Mouse (Mus musculus) forelimb bud, embryonic 11.5 days (tissue): ENCODE measurements around the gene Mxra8.

Experiments
- DNase-seq: peaks from one replicate; pipeline ENCODE4 v3.0.0-alpha.2; 2012; ENCODE audit warnings: low read depth, low spot score

Mxra8 gene

DNA sequence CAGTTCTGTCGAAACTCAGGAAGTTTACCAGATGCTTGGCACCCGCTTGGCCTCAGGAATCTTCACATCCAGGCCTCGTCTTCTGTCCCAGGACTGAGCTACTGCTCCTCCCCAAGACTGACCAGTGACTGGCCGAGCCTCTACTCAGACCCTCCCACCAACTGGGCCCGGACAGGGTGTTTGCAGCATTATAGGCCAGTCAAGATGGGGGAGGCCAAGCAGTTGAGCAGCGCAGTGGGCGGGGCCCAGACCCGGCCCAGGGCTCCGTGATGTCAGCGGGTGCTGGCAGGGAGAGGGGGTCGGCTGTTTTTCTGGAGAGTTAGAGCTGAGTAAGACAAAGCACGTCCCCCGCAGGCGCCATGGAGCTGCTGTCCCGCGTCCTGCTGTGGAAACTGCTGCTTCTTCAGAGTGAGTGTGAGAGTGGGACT lies at the start of gene Mxra8:
Gene Mxra8, plus strand, starts transcription at position 198 of the 428 bp plus-strand sequence.
- peak; percentile 75 for DNase-seq

DNA sequence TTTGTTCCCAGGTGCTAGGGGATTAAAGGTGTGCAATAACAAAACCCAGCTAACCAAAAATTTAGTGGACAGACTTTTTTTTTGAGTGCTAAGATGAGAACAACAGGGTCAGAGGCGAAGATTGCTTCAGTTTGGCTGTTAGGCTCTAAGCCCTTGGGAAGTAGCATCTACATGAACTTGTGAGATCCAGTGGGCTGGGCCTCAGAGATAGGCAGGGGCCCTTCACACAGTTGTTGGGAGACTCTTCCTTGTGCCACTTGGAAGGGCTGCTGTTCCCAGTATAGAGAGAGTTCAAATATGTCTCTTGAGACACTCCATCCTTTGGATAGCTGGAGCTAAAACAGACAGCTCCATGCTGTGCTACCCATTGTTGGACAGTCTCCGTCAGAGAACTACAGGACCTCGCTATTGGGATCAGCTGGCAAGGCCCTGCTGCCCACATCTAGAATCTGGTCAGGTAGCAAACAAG lies 49.4 kb upstream of the Mxra8 start, which contains the start of gene Ankrd65:
Gene Ankrd65, plus strand, starts transcription at position 419 of the 469 bp plus-strand sequence.
- no peak for DNase-seq

DNA sequence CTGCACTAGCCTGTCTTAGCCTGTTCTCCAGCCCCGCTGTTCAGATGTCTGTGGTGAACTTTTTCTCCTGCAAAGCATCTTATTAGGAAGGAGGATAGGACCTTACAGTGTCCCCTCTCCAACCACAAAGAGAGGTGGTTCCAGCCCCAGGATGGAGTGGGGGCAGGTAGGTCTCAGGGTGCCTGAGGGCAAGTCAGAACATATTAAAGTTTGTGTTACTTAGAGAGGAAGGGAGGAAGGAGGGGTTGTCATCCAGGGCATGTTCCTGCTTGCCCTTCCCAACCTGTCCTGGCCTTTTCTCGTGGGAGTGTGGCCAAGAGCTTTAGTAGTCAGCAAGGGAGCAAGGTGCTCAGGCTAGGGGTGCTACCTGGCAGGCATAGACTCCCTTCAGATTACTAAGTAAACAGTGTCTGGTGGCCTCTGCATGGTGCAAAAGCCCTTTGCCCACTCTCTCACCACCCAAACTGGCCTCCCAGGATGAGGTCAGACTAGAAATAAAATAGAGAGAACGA lies 48.8 kb upstream of the Mxra8 start:
- DNase-seq = no peak

DNA sequence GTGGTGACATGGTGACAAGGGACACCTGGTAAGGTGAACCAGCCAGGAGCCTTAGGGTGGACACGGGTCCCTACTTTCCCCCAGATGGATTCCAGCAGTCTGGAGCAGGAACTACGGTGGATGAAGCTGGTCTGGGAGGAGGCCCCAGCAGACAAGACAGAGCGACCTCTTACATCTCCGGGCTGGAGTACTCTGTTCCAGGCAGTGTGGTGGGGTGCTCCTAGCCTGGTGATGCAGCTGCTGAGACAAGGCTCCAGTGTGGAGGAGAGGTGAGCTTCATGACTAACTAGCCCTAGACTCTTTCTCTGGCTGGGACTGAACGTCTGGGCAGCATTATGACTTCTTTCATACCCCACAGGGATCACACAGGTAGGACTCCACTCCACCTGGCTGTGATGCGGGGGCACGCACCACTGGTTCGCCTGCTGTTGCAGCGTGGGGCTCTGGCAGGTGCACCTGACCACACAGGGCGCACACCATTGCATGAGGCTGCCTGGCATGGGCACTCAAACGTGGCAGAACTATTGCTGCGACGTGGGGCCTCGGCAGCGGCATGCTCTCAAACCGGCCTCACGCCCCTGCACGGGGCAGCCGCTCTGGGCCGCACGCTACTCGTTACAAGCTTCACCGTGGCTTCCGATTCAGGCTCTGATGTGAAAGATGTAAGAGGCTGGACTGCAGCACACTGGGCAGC lies 48.1 kb upstream of the Mxra8 start:
- no peak for DNase-seq

DNA sequence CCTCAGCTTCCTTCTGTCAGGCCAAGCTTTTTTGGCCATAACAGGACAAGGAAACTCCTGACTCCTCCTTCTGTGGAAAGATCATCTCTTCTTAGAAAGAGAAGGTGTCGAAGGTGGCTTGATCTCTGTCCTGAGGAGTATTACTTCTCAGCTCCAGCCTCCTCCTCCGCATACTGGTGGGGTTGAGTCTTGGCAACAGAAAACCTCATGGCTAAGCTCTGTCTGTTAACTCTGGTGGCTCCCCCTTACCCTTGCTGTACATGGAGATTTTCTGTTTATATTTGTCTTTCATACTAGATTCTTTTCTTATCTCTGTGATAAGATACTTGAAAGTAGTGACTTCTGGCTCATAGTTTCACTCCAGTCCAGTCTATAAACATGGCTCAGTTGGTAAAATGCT lies 45.8 kb upstream of the Mxra8 start:
- DNase-seq = no peak

DNA sequence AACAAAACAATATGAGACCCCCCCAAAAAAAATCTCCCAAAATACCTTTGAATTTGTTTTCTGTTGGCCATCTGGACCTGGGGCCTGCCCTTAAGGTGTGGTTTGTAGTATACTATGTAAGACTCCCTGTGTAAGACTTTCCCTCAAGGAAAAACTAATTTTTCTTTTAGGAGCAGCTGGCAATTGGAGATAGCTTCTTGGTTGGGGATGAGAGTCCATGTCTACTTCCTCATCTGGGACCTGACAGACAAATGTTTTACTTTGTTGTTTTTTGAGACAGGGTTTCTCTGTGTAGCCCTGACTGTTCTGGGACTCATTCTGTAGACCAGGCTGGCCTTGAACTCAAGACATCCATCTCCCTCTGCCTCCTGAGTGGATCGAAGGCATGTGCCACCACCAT lies 37.4 kb upstream of the Mxra8 start:
- no peak for DNase-seq

DNA sequence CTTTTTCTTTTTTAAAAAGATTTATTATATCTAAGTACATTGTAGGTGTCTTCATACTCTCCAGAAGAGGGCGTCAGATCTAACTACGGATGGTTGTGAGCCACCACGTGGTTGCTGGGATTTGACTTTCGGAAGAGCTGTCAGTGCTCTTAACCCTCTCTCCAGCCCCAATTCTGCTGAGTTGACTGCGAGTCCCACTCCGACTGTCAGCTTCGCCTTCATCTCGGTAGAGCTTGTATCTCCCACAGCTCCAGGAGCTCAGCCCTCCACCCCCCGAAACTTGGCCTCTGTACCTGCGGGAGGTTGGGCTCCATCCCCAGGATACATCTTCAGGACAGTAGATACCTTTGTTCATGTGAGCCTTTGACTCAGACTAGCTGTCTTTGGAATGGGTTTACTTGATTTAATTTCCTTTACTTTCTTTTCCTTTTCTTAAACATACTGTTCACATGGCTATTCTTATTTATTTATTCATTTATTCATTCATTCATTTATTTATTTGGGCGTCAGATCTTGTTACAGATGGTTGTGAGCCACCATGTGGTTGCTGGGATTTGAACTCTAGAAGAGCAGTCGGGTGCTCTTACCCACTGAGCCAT lies 36.6 kb upstream of the Mxra8 start, which contains the start of gene Mrpl20:
Gene Mrpl20, plus strand, starts transcription at position 138 of the 599 bp plus-strand sequence.
- DNase-seq = no peak

DNA sequence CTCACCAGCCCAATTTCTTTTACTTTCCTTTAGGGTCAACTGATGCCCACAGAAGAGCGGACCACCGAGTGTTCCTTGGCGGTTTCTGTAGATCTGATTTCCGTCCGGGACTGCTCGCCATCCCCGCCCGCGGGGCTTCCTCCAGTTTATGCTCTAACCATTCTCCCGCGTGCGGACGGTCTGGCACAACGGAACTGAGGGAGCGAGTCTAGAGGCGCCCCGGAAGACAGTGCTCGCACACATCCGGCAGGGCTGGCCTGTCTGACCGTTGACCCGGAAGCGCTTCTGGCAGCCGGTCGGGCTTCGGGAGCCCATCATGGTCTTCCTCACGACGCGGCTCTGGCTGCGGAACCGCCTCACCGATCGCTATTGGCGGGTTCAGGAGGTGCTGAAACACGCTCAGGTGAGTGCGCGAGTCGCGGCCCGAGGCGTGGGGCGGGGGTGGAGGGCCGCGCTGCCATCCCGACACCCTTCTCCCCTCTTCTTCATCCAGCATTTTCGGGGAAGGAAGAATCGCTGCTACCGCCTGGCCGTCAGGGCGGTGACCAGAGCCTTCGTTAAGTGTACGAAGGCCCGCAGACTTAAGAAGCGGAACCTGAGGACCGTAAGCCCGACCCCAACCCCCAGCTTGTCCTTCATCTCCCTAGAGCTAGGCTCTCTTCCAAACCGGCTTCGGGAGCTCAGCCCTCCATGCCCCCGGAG lies 36.0 kb upstream of the Mxra8 start:
- peak; percentile 95 for DNase-seq

DNA sequence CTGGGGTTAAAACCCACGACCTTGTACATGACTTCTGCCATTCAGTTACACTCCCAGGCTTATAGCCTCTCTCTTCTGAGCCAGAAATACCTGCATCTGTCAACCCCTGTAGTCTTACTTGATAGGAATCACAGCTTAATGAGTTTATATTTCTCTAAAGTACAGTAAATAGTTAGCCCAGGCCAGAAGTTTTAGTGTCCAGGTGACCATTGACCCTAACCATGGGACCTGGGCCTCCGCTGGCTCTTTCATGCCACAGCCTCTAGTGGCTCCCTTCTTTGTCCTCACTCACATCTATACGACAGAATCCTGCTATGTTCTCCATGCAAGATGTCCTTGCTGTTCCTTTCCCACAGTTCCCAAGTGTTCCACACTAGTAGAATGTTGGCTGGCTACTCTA lies 31.6 kb upstream of the Mxra8 start:
- DNase-seq = no peak

DNA sequence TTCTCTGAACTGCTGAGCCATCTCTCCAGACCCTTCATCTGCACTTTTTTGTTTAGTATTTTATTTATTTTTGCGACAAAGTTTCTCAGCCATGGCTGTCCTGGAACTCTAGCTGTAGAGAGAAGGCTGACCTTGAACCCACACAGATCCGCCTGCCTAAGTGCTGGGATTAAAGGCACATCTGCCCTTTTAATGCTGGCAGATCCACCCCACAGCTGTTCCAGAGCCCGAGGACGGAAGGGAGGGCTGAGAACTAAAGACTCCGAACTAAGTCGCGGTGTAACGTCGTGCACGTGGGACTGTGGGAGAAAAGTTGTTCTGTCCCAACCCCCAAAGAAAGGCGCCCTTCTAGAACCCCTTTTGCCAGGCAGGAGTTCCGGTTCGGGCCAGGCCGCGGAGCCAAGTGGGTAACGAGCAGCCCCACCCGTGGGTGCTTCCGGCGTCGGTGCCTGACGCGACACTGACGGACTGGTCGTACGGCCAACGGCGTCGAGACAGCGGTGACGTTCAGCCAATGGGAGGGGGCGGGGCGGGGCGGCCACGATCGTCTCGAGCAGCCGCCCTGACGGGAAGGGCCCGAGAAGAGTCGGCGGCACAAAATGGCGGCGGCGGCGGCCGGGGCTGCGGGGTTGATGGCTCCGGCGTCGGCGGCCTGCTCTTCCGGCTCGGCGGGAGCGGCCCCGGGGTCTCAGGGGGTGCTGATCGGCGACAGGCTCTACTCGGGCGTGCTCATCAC lies 27.4 kb upstream of the Mxra8 start, which contains the start of gene Ccnl2:
Gene Ccnl2, plus strand, starts transcription at position 561 of the 736 bp plus-strand sequence.
- peak; percentile 94 for DNase-seq

DNA sequence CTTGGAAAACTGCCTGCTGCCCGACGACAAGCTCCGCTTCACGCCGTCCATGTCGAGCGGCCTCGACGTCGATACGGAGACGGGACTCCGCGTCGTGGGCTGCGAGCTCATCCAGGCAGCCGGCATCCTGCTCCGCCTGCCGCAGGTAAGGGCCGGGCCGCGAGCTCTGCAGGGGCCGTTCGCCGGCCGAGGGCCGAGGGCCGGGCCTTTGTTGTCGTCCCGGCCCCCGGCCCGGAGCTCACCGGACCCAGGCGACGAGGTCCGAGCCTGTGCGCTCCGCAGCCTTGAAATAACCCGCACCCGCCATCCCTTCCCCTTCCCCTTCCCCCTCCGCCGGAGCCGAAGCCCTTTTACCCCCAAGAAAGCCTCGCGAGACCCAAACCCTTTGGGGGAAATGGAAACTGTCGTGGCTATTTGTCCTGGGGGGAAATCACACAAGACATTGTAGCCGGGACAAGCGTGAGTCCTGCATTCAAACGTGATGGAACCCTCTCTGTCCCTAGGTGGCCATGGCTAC lies 26.8 kb upstream of the Mxra8 start:
- no peak for DNase-seq

DNA sequence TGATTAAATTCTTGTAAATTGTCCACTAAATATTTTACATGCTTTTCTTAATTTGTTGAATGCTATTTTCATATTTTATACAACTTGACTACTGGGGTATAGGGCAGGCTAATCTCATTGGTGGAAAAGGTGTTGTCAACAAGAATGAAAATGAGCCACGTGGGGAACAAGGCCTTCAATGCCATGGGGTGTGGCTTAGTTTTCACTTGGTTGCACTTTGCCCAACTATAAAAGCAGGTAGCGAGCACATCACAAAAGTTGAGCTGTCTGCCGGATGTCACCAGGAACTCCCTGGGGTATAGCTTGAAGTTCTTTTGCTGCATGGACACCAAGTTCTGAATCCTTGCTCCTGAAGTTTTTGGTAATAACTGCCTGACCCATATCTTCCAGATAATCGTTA lies 21.9 kb upstream of the Mxra8 start:
- no peak for DNase-seq

DNA sequence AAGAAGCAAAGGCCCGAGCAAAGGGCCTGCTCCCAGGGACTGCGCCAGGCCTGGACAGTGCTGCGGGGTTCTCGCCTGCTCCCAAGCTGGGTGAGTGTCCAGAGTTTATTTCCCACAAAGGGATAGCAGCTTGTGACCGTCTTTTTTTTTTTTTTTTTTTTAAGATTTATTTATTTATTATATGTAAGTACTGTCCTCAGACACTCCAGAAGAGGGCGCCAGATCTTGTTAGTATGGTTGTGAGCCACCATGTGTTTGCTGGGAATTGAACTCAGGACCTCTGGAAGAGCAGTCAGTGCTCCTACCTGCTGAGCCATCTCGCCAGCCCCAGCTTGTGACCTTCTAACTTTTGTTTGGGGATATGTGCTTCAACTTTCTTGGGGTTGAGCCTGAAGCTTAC lies 18.5 kb upstream of the Mxra8 start:
- DNase-seq = no peak

DNA sequence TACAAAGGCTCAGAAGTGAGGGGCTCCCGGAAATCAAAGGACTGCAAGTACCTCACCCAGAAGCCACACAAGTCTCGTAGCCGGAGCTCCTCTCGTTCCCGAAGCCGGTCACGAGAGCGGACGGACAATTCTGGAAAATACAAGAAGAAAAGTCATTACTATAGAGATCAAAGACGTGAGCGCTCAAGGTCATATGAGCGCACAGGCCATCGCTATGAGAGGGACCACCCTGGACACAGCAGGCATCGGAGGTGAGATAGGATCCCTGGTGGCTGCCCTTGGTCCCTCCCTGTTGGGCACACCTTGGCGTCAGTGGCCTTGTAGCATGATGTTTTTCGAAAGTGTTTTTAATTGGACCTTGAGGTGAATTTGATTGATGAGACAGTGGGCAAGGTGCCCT lies 16.0 kb upstream of the Mxra8 start:
- DNase-seq = no peak

DNA sequence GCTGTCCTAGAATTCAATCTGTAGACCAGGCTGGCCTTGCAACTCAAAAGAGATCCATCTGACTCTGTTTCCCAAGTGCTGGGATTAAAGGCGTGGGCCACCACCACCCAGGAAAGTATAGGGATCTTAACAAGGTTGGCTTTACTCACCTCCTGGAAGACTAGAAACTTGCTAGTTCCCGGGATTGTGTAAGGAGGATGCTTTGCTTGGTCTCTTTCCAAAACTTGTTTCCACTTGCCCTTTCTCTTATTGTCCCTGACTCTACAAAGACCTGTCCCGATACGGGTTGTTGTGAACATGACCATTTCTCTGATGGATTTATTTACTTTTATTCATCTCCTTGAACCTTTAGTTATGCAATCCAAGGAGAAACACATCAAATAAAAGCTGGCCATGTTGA lies 9.6 kb upstream of the Mxra8 start:
- no peak for DNase-seq

DNA sequence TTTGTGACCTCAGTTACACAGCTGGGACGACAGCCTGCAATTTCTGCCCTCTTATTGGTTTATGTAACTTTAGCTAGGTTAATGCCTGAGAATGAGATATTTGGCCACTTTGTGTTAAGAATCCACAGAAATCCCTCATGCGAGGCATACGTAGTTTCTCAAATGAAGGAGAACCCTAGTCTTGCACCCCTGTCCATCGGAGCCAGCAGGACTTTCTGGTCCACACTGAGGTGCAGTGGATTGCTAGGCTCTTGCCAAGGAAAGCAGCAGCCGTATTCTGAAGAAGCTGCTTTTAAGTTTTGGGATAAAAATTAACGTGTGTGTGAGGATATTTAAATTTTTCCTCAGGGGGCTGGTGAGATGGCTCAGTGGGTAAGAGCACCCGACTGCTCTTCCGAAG lies 8.9 kb upstream of the Mxra8 start:
- no peak for DNase-seq

DNA sequence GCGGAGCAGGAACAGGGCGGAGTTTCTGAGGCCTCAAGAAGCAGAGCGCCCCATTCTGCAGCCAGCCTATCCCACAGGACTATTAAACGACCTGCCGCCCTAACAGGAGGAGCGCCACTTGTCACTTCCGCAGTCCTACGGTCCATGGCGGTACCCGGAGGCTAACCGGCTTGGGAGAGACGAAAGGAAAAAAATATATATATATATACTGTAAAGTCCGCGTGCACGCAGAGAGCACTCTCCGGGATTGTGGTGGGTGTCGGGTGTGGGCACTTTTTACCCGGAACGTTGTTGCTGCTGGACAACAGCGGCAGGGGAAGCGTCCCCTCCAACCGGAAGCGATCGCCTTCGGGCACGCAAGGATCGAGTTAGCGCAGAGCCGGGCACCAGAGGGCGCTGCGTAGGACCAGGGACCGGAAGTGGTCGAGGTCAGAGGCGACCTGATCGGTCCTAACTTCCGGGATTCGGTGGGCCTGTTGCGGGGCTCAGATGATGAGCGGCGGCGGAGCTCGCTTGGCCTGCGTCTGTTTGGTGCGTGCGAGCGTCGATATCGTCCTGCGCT lies 8.2 kb upstream of the Mxra8 start, which contains the start of gene Aurkaip1:
Gene Aurkaip1, plus strand, starts transcription at position 68 of the 562 bp plus-strand sequence.
- DNase-seq = peak; percentile 97

DNA sequence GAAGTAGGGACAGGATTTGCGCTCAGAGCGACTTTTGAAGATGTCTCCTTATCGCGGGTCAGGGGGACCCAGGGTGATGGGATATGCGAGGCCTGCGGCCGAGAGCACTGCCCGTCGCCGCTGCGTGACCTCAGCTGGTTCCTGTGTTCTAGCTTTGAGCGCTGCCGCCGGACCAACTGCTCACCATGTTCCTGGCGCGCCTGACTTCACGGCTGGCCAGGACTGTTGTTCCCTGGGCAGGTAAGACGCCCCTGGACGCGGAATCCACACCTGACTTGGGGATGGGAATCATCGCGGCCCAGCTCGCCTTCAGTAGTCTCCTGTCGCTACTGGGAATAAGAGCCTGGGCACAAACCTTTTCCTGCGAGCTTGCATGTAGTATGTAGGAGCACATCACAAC lies 7.6 kb upstream of the Mxra8 start:
- no peak for DNase-seq

DNA sequence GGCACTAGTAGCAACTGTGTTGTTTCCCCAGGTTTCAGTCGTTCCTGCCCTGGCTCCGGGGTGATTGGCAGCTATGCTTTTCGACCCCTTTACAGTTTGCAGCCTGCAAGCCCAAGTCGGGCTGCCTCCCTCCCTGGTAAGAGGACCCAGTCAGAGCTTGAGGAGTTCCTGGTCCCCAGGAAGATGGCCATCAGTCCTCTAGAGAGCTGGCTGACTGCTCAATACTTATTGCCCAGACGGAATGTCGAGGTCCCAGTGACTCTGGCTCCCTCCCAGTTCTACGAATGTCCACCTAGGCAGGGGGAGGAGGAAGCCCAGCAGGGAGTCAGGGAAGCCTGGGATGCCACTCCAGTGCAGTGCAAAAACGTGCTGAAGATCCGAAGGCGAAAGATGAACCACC lies 7.2 kb upstream of the Mxra8 start:
- no peak for DNase-seq

DNA sequence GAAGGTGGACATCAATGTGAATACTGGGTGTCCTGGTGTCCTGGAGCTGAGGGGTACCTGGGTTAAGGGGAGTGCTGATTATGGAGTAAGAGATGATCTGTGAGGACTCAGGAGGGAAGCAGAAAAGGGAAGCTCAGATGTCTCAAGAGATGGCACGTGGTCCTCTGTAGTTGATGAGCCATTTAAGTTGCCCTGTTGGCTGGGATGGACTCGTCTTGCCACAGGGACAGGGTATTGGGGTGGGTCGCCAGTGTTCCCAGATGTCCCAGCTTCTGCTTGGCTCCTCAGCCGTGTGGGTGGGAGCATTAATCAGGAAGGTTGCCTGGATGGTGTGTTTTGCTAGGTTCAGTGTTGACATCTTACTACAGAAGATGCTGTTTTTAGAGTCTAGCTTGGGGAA lies 6.2 kb upstream of the Mxra8 start:
- no peak for DNase-seq

DNA sequence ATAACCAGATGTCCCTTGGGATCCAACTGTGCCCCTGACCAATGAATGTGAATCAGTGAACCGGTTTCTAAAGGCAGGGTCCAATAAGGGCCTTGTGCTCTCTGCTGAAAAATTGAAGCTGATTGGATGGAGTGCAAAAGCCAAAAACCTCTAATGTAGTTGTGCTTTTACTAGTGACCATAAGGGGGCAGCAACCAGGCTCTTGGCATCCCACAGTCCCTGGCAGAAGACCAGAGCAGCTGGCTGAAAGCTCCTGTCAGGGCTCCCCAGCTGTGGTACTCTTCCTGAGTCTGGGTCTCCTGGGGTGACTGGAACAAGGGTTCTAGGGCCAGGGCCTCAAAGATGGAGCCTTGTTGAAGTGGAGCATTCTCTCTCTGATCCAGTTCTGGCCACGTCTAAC lies 5.6 kb upstream of the Mxra8 start:
- peak; percentile 79 for DNase-seq
